Mouse (Mus musculus) CH12.LX (cell line): ENCODE data around the gene Olfr420. TPM values are rescaled to one million over a fixed set of nuclear protein-coding genes. Genes with fewer than 3 reads are reported as not detected.

Experiments
- DNase-seq: peaks from one replicate; pipeline ENCODE4 v3.0.0-alpha.2; 2013; ENCODE audit errors: extremely low read depth
- H3K27ac ChIP-seq: 2 replicates; pipeline ENCODE4 v1.5.1; 2012; ENCODE audit warnings: low read depth, mild to moderate bottlenecking, control low read depth, moderate library complexity; ENCODE audit not compliant: insufficient read depth
- H3K27me3 ChIP-seq: replicated peaks from 2 replicates; pipeline ENCODE3; 2012; ENCODE audit warnings: inconsistent platforms
- H3K36me3 ChIP-seq, 2 experiments: replicated peaks in 1 of 2; 2 replicates each; pipeline versions ENCODE3 to v1.6.1; 2012; ENCODE audit warnings: inconsistent platforms in 1 of 2, low read length in 1 of 2, mild to moderate bottlenecking in 1 of 2, mixed read lengths in 1 of 2, moderate library complexity in 1 of 2; ENCODE audit not compliant: control insufficient read depth in 1 of 2, insufficient read depth in 1 of 2
- H3K4me1 ChIP-seq, 2 experiments: 2 replicates each; pipeline ENCODE4 v1.6.1; 2012; ENCODE audit warnings: inconsistent platforms in 1 of 2, moderate library complexity in 1 of 2; ENCODE audit not compliant: insufficient read depth in 2 of 2, control insufficient read depth in 1 of 2
- H3K4me2 ChIP-seq: 2 replicates; pipeline ENCODE4 v1.6.1; 2012; ENCODE audit warnings: low read depth, mild to moderate bottlenecking, control low read depth; ENCODE audit not compliant: poor library complexity, insufficient read depth, severe bottlenecking
- H3K4me3 ChIP-seq, 3 experiments: fragments of 150-350 bp in 1 of 3; sonication (generic) in 1 of 3; replicated peaks in 1 of 3; 2 replicates each; pipeline versions ENCODE3 to v1.5.1; 2011 to 2012; ENCODE audit warnings: low read depth in 2 of 3, low read length in 2 of 3, mild to moderate bottlenecking in 2 of 3, moderate library complexity in 2 of 3, control low read depth in 1 of 3, improper control_type of control experiment in 1 of 3, inconsistent platforms in 1 of 3, mixed read lengths in 1 of 3; ENCODE audit not compliant: poor library complexity in 1 of 3
- H3K79me2 ChIP-seq: replicated peaks from 2 replicates; pipeline ENCODE4 v1.6.1; 2012; ENCODE audit warnings: mild to moderate bottlenecking, moderate library complexity; ENCODE audit not compliant: control insufficient read depth, poor library complexity, insufficient read depth, severe bottlenecking; ENCODE audit errors: extremely low read depth
- H3K9ac ChIP-seq: 2 replicates; pipeline ENCODE4 v1.6.1; 2012; ENCODE audit warnings: low read depth, mild to moderate bottlenecking, control low read depth, moderate library complexity; ENCODE audit not compliant: insufficient read depth
- H3K9me3 ChIP-seq: replicated peaks from 2 replicates; pipeline ENCODE3; 2012; ENCODE audit warnings: low read length, inconsistent platforms, mixed read lengths
- CHD1 ChIP-seq: IDR thresholded peaks from 2 replicates; pipeline ENCODE4 v1.6.1; 2012; ENCODE audit warnings: low read depth, low read length, improper control_type of control experiment, inconsistent platforms
- CHD2 ChIP-seq: IDR thresholded peaks from 2 replicates; pipeline ENCODE4 v1.6.1; 2011; ENCODE audit warnings: low read length, improper control_type of control experiment
- CTCF ChIP-seq, 2 experiments: IDR thresholded peaks in 1 of 2; conservative IDR thresholded peaks in 1 of 2; 2 replicates each; pipeline ENCODE4 v1.5.1; 2011 to 2012; ENCODE audit warnings: low read depth in 2 of 2, low read length in 2 of 2, improper control_type of control experiment in 1 of 2, inconsistent platforms in 1 of 2, mild to moderate bottlenecking in 1 of 2, moderate library complexity in 1 of 2
- E2F4 ChIP-seq: IDR thresholded peaks from 2 replicates; pipeline ENCODE4 v1.6.1; 2011; ENCODE audit warnings: low read depth, low read length, improper control_type of control experiment; ENCODE audit not compliant: insufficient replicate concordance
- ELF1 ChIP-seq: IDR thresholded peaks from 2 replicates; pipeline ENCODE4 v1.6.1; 2014; ENCODE audit warnings: low read depth, mild to moderate bottlenecking, inconsistent platforms, low read length, improper control_type of control experiment
- EP300 ChIP-seq: IDR thresholded peaks from 2 replicates; pipeline ENCODE4 v1.6.1; 2011; ENCODE audit warnings: low read length, improper control_type of control experiment
- HCFC1 ChIP-seq: IDR thresholded peaks from 2 replicates; pipeline ENCODE4 v1.6.1; 2012; ENCODE audit warnings: low read depth, mild to moderate bottlenecking, inconsistent platforms, low read length, improper control_type of control experiment
- MAFK ChIP-seq: IDR thresholded peaks from 2 replicates; pipeline ENCODE4 v1.6.1; 2011; ENCODE audit warnings: low read length, improper control_type of control experiment; ENCODE audit not compliant: insufficient replicate concordance
- MAZ ChIP-seq: IDR thresholded peaks from 2 replicates; pipeline ENCODE4 v1.6.1; 2012; ENCODE audit warnings: low read depth, mild to moderate bottlenecking, inconsistent platforms, low read length, improper control_type of control experiment, moderate library complexity
- NELFE ChIP-seq: IDR thresholded peaks from 2 replicates; pipeline ENCODE4 v1.6.1; 2011; ENCODE audit warnings: low read depth, low read length, improper control_type of control experiment
- NRF1 ChIP-seq: IDR thresholded peaks from 2 replicates; pipeline ENCODE4 v1.6.1; 2014; ENCODE audit warnings: low read depth, mild to moderate bottlenecking, inconsistent platforms, low read length, improper control_type of control experiment, moderate library complexity
- PAX5 ChIP-seq: IDR thresholded peaks from 2 replicates; pipeline ENCODE4 v1.6.1; 2012; ENCODE audit warnings: low read length, inconsistent platforms, mixed read lengths
- POLR2AphosphoS2 ChIP-seq: IDR thresholded peaks from 2 replicates; pipeline ENCODE4 v1.6.1; 2011; ENCODE audit warnings: low read depth, low read length, improper control_type of control experiment
- UBTF ChIP-seq: IDR thresholded peaks from 2 replicates; pipeline ENCODE4 v1.6.1; 2012; ENCODE audit warnings: low read depth, mild to moderate bottlenecking, inconsistent platforms, low read length, improper control_type of control experiment, moderate library complexity
- ZC3H11A ChIP-seq: IDR thresholded peaks from 2 replicates; pipeline ENCODE4 v1.6.1; 2012; ENCODE audit warnings: low read depth, mild to moderate bottlenecking, inconsistent platforms, low read length, improper control_type of control experiment
- ZKSCAN1 ChIP-seq: IDR thresholded peaks from 2 replicates; pipeline ENCODE4 v1.6.1; 2012; ENCODE audit warnings: low read depth, inconsistent platforms, low read length, improper control_type of control experiment, borderline replicate concordance
- ZMIZ1 ChIP-seq: IDR thresholded peaks from 2 replicates; pipeline ENCODE4 v1.6.1; 2012; ENCODE audit warnings: low read depth, mild to moderate bottlenecking, inconsistent platforms, low read length, improper control_type of control experiment
- ZNF384 ChIP-seq: IDR thresholded peaks from 2 replicates; pipeline ENCODE4 v1.6.1; 2012; ENCODE audit warnings: low read depth, low read length, improper control_type of control experiment, inconsistent platforms
- dilution Hi-C: fragments of 300-500 bp; cut with MboI; formaldehyde crosslinking; loops from 2 replicates; pipeline ENCODE4 v1.14.3; 2020; ENCODE audit warnings: low sequenced_read_pairs; ENCODE audit not compliant: extremely low pct_unique_long_range_greater_than_20kb, extremely low pct_ligation_motif_present
- in situ Hi-C: fragments of 300-500 bp; cut with MboI; formaldehyde crosslinking; loops from 3 replicates; pipeline ENCODE4 v1.14.3; 2019; ENCODE audit warnings: low sequenced_read_pairs, low pct_ligation_motif_present, low pct_unique_long_range_greater_than_20kb, mixed read lengths
- polyA plus RNA-seq: library from polyadenylated mRNA; unstranded; fragments of >175 nt; gene quantifications from 2 replicates; pipeline ENCODE4 v1.2.1, GENCODE M21; 2012; ENCODE audit warnings: low read depth; ENCODE audit not compliant: insufficient read length
- total RNA-seq, 2 experiments: library from RNA; depleted of rRNA; stranded (reverse); fragments of 300-350 nt in 1 of 2; fragments of >200 nt in 1 of 2; gene quantifications; 2 replicates each; pipeline ENCODE4 v1.2.3; 2012 to 2014

Gene Olfr420
- total and polyA plus RNA-seq, 3 experiments, result 0.73 TPM; not detected in 2

- no peak overlapping the region for H3K4me3 ChIP-seq
- dilution Hi-C loops (no loop called here), in situ Hi-C loops (no loop called here)
- no peaks in the 10 kb centered on the region for H3K27me3 ChIP-seq
- H3K4me1 ChIP-seq, result peaks cover 3 to 4% of the 10 kb centered on the region in 2 experiments; a peak in 1 of 4 replicates
- no peak overlapping the region for H3K9ac ChIP-seq
- DNase-seq, result no peak
- H3K27ac ChIP-seq, result no peak overlapping the region
- H3K36me3 ChIP-seq, result no peaks in the 10 kb centered on the region
- no peaks in the 10 kb centered on the region for H3K9me3 ChIP-seq
- TF ChIP-seq ZMIZ1, result no peak
- TF ChIP-seq MAZ, result no peak
- no peak for TF ChIP-seq MAFK
- TF ChIP-seq EP300, result no peak
- no peak for TF ChIP-seq CTCF (conservative IDR thresholded peaks at IDR 0.05 in 1 of 2, IDR thresholded peaks at IDR 0.05 in 1 of 2; ENCODE audit: low read depth in 2 of 2, low read length in 2 of 2)
- TF ChIP-seq NRF1, result no peak
- no peak for TF ChIP-seq HCFC1
- TF ChIP-seq NELFE, result no peak
- TF ChIP-seq ZC3H11A, result no peak
- TF ChIP-seq PAX5, result no peak
- TF ChIP-seq CHD2, result no peak
- TF ChIP-seq UBTF, result no peak
- TF ChIP-seq CHD1, result no peak
- TF ChIP-seq ELF1, result no peak
- no peak for TF ChIP-seq E2F4
- TF ChIP-seq ZKSCAN1, result no peak
- no peak for TF ChIP-seq POLR2AphosphoS2
- no peak overlapping the region for H3K4me2 ChIP-seq
- no peaks in the 10 kb centered on the region for H3K79me2 ChIP-seq
These were observed 2.2 kb downstream of the Olfr420 start for GRCm38 (mm10) chr1:174157622-174158021.

DNA sequence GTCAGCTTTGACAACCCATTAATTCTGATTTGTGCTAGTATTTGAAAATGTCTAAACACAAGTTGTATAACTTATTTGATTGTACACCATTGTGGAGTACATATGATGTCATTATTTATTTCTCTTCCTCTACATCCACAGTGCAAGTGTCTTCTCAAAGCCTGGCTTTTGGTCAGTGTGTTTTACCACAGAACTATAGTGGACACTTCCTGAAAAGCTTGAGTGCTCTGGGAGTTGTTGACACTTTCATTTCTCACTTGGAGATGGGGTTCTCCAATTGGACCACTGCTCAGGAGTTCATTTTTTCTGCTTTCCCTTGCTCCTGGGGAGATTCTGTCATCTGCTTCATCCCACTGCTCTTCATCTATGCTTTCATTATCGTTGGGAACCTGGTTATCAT, 3.1 kb downstream of the Olfr420 start:
- no peak for DNase-seq
- Histone ChIP-seq H3K9me3 (no peaks in the 10 kb centered on the region), H3K4me3 (no peak overlapping the region), H3K27ac (no peak overlapping the region), H3K27me3 (no peaks in the 10 kb centered on the region), H3K9ac (no peak overlapping the region), H3K79me2 (no peaks in the 10 kb centered on the region), H3K4me1 (peaks cover 3 to 4% of the 10 kb centered on the region in 2 experiments; a peak in 1 of 4 replicates), H3K4me2 (peak overlapping the region; percentile 22; the same call in 1 of the 2 replicates), H3K36me3 (no peaks in the 10 kb centered on the region)
- TF ChIP-seq UBTF, result no peak
- TF ChIP-seq ZNF384, result no peak
- dilution Hi-C loops (no loop called here), in situ Hi-C loops (no loop called here)
